Mouse (Mus musculus): ENCODE results near the gene Wdfy2. TPM values are rescaled to one million over a fixed set of nuclear protein-coding genes. Genes with fewer than 3 reads are reported as not detected.

The Wdfy2 gene
- total and polyA plus RNA-seq, 3 experiments: 2.7 to 4.1 TPM; not detected in 1

- H3K79me2 ChIP-seq (ENCODE audit: control insufficient read depth, insufficient read depth, low read length, poor library complexity): no peaks in the 10 kb centered on the region
- DNase-seq (ENCODE audit: low read depth, low spot score): no peak
- TF ChIP-seq TCF12 (IDR thresholded peaks at IDR 0.05; ENCODE audit: low read depth, low read length): no peak
- TF ChIP-seq EP300 (IDR thresholded peaks at IDR 0.05; ENCODE audit: low read depth in 1 of 2, low read length in 2 of 2): no peak
- no peak for TF ChIP-seq RAD21 (IDR thresholded peaks at IDR 0.05; ENCODE audit: low read depth, low read length)
- TF ChIP-seq POLR2AphosphoS2 (IDR thresholded peaks at IDR 0.05; ENCODE audit: low read length): no peak
- no peak for TF ChIP-seq MEF2A (IDR thresholded peaks at IDR 0.05; ENCODE audit: extremely low read depth, insufficient replicate concordance, low read depth, low read length, poor library complexity, severe bottlenecking)
- no peak for TF ChIP-seq NRF1 (IDR thresholded peaks at IDR 0.05; ENCODE audit: insufficient read depth, low read depth, low read length, poor library complexity, severe bottlenecking)
- TF ChIP-seq RCOR1 (IDR thresholded peaks at IDR 0.05; ENCODE audit: low read depth, low read length): no peak
- TF ChIP-seq TBP (IDR thresholded peaks at IDR 0.05; ENCODE audit: low read depth, low read length): no peak
- TF ChIP-seq JUND (IDR thresholded peaks at IDR 0.05; ENCODE audit: low read depth, low read length): no peak
- no peak for TF ChIP-seq CHD2 (IDR thresholded peaks at IDR 0.05; ENCODE audit: low read length)
- TF ChIP-seq MAZ (IDR thresholded peaks at IDR 0.05; ENCODE audit: low read depth, low read length): no peak
- no peak for TF ChIP-seq POLR2AphosphoS5 (IDR thresholded peaks at IDR 0.05; ENCODE audit: borderline replicate concordance, low read depth, low read length)
- TF ChIP-seq CHD1 (IDR thresholded peaks at IDR 0.05; ENCODE audit: low read depth, low read length): no peak
- H3K4me1 ChIP-seq (ENCODE audit: control insufficient read depth in 1 of 2, insufficient read depth in 2 of 2, low read length in 2 of 2): no peaks in the 10 kb centered on the region; a peak in 1 of 4 replicates
- H3K9me3 ChIP-seq (replicated peaks; ENCODE audit: insufficient read depth, low read length): no peaks in the 10 kb centered on the region
- H3K27me3 ChIP-seq (ENCODE audit: control insufficient read depth in 1 of 2, insufficient read depth in 2 of 2, low read length in 2 of 2): peaks cover 0 to 3% of the 10 kb centered on the region in 2 experiments; a peak in 2 of 4 replicates
- H3K36me3 ChIP-seq (ENCODE audit: control insufficient read depth in 1 of 2, insufficient read depth in 2 of 2, low read length in 2 of 2): no peaks in the 10 kb centered on the region
- H3K4me3 ChIP-seq (ENCODE audit: control insufficient read depth in 1 of 2, insufficient read depth in 1 of 2, low read depth in 2 of 2, low read length in 2 of 2): no peak overlapping the region
- H3K9ac ChIP-seq (ENCODE audit: control insufficient read depth, low read depth, low read length, poor library complexity, severe bottlenecking): no peak overlapping the region
- H3K27ac ChIP-seq (ENCODE audit: control insufficient read depth, low read depth, low read length): no peak overlapping the region
Observed at GRCm38 (mm10) chr14:62825575-62826332, 11.7 kb upstream of the Wdfy2 start.

DNA sequence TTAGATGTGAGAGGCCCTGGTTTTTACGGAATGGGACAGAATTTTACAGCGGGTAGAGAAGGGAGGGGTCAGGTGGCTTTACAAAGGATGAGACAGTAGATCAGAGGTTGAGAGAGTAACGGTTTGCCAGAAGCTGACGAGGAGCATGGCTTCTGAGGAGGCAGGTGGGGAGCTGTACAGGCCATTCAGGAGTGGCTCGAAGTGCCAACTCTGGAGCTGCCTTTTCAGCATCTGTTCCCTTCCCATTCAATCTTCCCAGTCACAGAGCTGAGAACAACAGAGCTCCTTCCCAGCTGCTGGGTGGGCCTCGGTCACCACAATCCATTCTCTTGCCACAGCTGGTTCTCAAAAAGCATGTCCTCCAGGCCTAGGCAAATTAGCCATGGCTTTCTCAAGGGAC lies 8.2 kb upstream of the Wdfy2 start:
- TF ChIP-seq ZMIZ1 (IDR thresholded peaks at IDR 0.05; ENCODE audit: low read depth, low read length): no peak
- no peak for TF ChIP-seq MAFK (IDR thresholded peaks at IDR 0.05; ENCODE audit: borderline replicate concordance, low read depth, low read length)
- no peak for TF ChIP-seq RAD21 (IDR thresholded peaks at IDR 0.05; ENCODE audit: low read depth, low read length)
- no peak for TF ChIP-seq USF1 (IDR thresholded peaks at IDR 0.05; ENCODE audit: low read depth, low read length)
- no peak for TF ChIP-seq ETS1 (IDR thresholded peaks at IDR 0.05; ENCODE audit: low read depth, low read length)
- TF ChIP-seq GATA1 (IDR thresholded peaks at IDR 0.05; ENCODE audit: low read depth, low read length): no peak
- no peak for TF ChIP-seq GABPA (IDR thresholded peaks at IDR 0.05; ENCODE audit: low read depth, low read length)
- TF ChIP-seq NELFE (IDR thresholded peaks at IDR 0.05; ENCODE audit: low read depth, low read length): no peak
- TF ChIP-seq CHD1 (IDR thresholded peaks at IDR 0.05; ENCODE audit: low read depth, low read length): no peak
- no peak for TF ChIP-seq ZKSCAN1 (IDR thresholded peaks at IDR 0.05; ENCODE audit: low read depth, low read length)
- TF ChIP-seq POLR2AphosphoS5 (IDR thresholded peaks at IDR 0.05; ENCODE audit: borderline replicate concordance, low read depth, low read length): no peak
- TF ChIP-seq E2F4 (IDR thresholded peaks at IDR 0.05; ENCODE audit: borderline replicate concordance, low read depth, low read length): no peak
- TF ChIP-seq ZC3H11A (IDR thresholded peaks at IDR 0.05; ENCODE audit: low read depth, low read length): no peak
- TF ChIP-seq BHLHE40 (IDR thresholded peaks at IDR 0.05; ENCODE audit: borderline replicate concordance, low read depth, low read length): no peak
- TF ChIP-seq MAX (IDR thresholded peaks at IDR 0.05; ENCODE audit: low read length): no peak
- no peak for TF ChIP-seq RCOR1 (IDR thresholded peaks at IDR 0.05; ENCODE audit: low read depth, low read length)
- peaks cover 0 to 3% of the 10 kb centered on the region in 2 experiments; a peak in 2 of 4 replicates for H3K27me3 ChIP-seq (ENCODE audit: control insufficient read depth in 1 of 2, insufficient read depth in 2 of 2, low read length in 2 of 2)

More for the DNA sequence above, 8.2 kb upstream of the Wdfy2 start:
- H3K4me1 ChIP-seq (ENCODE audit: control insufficient read depth in 1 of 2, insufficient read depth in 2 of 2, low read length in 2 of 2): peaks cover 0 to 5% of the 10 kb centered on the region in 2 experiments; a peak in 2 of 4 replicates
- no peaks in the 10 kb centered on the region for H3K79me2 ChIP-seq (ENCODE audit: control insufficient read depth, insufficient read depth, low read length, poor library complexity)
- no peaks in the 10 kb centered on the region for H3K36me3 ChIP-seq (ENCODE audit: control insufficient read depth in 1 of 2, insufficient read depth in 2 of 2, low read length in 2 of 2)
- no peaks in the 10 kb centered on the region for H3K9me3 ChIP-seq (replicated peaks; ENCODE audit: insufficient read depth, low read length)
- no peak for DNase-seq (ENCODE audit: low read depth, low spot score)
- no peak overlapping the region for H3K9ac ChIP-seq (ENCODE audit: control insufficient read depth, low read depth, low read length, poor library complexity, severe bottlenecking)
- no peak overlapping the region for H3K4me3 ChIP-seq (ENCODE audit: control insufficient read depth in 1 of 2, insufficient read depth in 1 of 2, low read depth in 2 of 2, low read length in 2 of 2)
- no peak overlapping the region for H3K27ac ChIP-seq (ENCODE audit: control insufficient read depth, low read depth, low read length)

Measured in MEL (cell line).